Mouse (Mus musculus) bone marrow macrophage, adult 2 months (primary cell): ENCODE results near the gene Arih2.

ENCODE experiments used
- CTCF ChIP-seq: IDR thresholded peaks from 2 replicates; pipeline ENCODE4 v1.5.1; 2012; ENCODE audit warnings: low read depth, mild to moderate bottlenecking, low read length, moderate library complexity
- POLR2A ChIP-seq: IDR thresholded peaks from 2 replicates; pipeline ENCODE4 v1.6.1; 2012; ENCODE audit warnings: mild to moderate bottlenecking, low read depth, low read length, borderline replicate concordance

- TF ChIP-seq POLR2A, result no peak
- no peak for TF ChIP-seq CTCF
These were observed 77.7 kb downstream of the Arih2 start for GRCm38 (mm10) chr9:108571401-108571973.
